Mouse (Mus musculus) embryonic facial prominence, embryonic 13.5 days (tissue): ENCODE measurements around the gene Olfr94. TPM values are rescaled to one million over a fixed set of nuclear protein-coding genes. Genes with fewer than 3 reads are reported as not detected.

Experiments used
- ATAC-seq: fragments of 200-750 bp; cut with Nextera tagmentation; 2 replicates; pipeline ENCODE4 v1.8.0; 2017; ENCODE audit warnings: low read depth; ENCODE audit not compliant: insufficient number of reproducible peaks, insufficient read depth, low FRiP score, low TSS enrichment
- H3K27ac ChIP-seq: fragments of 300-500 bp; sonication (generic); 2 replicates; pipeline ENCODE4 v1.5.1; 2015; ENCODE audit warnings: moderate library complexity, mild to moderate bottlenecking, inconsistent platforms
- H3K27me3 ChIP-seq: fragments of 300-500 bp; sonication (generic); 2 replicates; pipeline ENCODE4 v1.6.1; 2015; ENCODE audit warnings: mild to moderate bottlenecking, inconsistent platforms
- H3K36me3 ChIP-seq: fragments of 300-500 bp; sonication (generic); 2 replicates; pipeline ENCODE4 v1.6.1; 2015; ENCODE audit warnings: mild to moderate bottlenecking, inconsistent platforms
- H3K4me1 ChIP-seq: fragments of 300-500 bp; sonication (generic); 2 replicates; pipeline ENCODE4 v1.6.1; 2015; ENCODE audit warnings: inconsistent platforms
- H3K4me2 ChIP-seq: fragments of 300-500 bp; sonication (generic); 2 replicates; pipeline ENCODE4 v1.6.1; 2015; ENCODE audit warnings: moderate library complexity, mild to moderate bottlenecking, inconsistent platforms
- H3K4me3 ChIP-seq: fragments of 300-500 bp; sonication (generic); 2 replicates; pipeline ENCODE4 v1.5.1; 2015; ENCODE audit warnings: mild to moderate bottlenecking, inconsistent platforms
- H3K9ac ChIP-seq: fragments of 300-500 bp; sonication (generic); 2 replicates; pipeline ENCODE4 v1.6.1; 2015; ENCODE audit warnings: mild to moderate bottlenecking, inconsistent platforms
- H3K9me3 ChIP-seq: fragments of 300-500 bp; sonication (generic); 2 replicates; pipeline ENCODE4 v1.6.1; 2016; ENCODE audit warnings: inconsistent platforms
- WGBS: fragments of 180-500 bp; shearing (Covaris S2); methylation state at CpG from one replicate; pipeline ENCODE4 v1.1.7; 2015; ENCODE audit warnings: mixed read lengths; 5-methylcytosine and 5-hydroxymethylcytosine counted together
- polyA plus RNA-seq: library from polyadenylated mRNA; unstranded; fragments of >200 nt; fragmentation: Nextera tagmentation; extraction: Ambion mirVana; gene quantifications from 2 replicates; pipeline ENCODE4 v1.2.1, GENCODE M21; 2015

The Olfr94 gene
- polyA plus RNA-seq, 1 experiment from 2014 or later: not detected

GRCm38 (mm10) chr17:37203206-37203916, 2.6 kb upstream of the Olfr94 start:
- Histone ChIP-seq H3K4me2 (no peak overlapping the region), H3K27ac (no peak overlapping the region), H3K4me1 (no peaks in the 10 kb centered on the region), H3K9ac (no peak overlapping the region), H3K9me3 (no peaks in the 10 kb centered on the region), H3K36me3 (no peaks in the 10 kb centered on the region), H3K4me3 (no peak overlapping the region), H3K27me3 (peaks cover 19% of the 10 kb centered on the region)
- ATAC-seq: no peak
- 0% methylated on average over 4 of the region's 4 CpGs for WGBS

DNA sequence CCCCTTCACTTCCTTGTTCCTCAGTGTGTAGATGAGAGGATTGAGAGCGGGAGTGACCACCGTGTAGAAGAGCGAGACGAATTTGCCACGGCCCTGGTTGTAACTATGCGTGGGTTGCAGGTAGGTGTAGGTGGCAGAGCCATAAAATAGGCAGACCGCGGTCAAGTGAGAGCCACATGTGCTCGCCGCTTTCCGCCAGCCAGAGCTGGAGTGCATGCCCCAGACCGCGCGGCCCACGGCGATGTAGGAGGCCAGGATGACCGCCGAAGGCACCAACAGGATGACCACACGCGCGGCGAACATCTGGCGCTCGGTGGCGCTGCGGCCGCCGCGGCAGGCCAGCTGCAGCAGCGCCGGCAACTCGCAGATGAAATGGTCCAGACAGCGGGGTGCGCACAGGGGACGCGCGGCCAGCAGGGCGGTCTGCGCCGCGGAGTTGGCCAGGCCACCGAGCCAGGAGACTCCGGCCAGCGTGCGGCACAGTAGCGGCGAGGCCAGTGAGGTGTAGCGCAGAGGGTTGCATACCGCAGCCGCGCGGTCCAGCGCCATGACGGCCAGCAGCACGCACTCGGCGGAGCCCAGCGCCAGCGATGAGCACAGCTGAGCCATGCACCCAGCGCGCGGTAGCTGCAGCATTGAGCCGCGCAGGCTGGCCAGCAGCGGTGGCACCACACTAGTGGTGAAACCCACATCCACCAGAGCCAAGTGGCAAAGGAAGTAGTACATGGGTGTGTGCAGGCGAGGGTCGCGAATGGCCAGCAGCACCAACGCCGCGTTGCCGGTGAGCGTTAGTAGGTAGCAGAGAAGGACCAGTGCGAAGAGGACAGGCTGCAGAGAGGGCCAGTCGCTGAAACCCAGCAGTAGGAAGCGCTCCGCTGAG, 3.7 kb downstream of the Olfr94 start:
- Histone ChIP-seq H3K4me1 (peaks cover 9% of the 10 kb centered on the region; the same call in 1 of the 2 replicates), H3K4me3 (peak overlapping the region; percentile 57), H3K27ac (no peak overlapping the region), H3K9me3 (no peaks in the 10 kb centered on the region), H3K27me3 (peaks cover 50% of the 10 kb centered on the region), H3K36me3 (no peaks in the 10 kb centered on the region), H3K4me2 (peak overlapping the region; percentile 97), H3K9ac (peak overlapping the region; percentile 62)
- under 1% methylated on average over 73 of the region's 77 CpGs for WGBS
- ATAC-seq: peak; percentile 67; the same call in 1 of the 2 replicates

DNA sequence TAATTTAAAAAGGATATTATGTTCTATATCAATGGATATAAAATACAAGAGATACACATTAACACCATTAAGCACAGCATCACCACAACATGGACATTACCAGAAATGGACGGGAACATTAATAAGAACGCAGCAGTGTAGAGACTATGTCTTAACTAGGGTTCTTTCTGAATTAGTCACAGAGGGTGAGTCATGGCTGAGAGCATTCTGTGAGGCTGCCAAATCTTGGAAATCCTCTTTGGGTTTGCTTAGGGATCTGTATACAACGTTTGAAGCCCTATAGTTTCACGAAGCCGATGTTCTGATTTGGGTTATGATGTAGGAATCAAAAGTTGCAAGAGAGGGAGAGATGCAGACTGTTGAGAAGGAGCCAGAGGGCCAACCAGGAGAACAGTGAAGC, 6.0 kb downstream of the Olfr94 start:
- Histone ChIP-seq H3K9me3 (no peaks in the 10 kb centered on the region), H3K4me3 (no peak overlapping the region), H3K36me3 (no peaks in the 10 kb centered on the region), H3K9ac (no peak overlapping the region), H3K27ac (no peak overlapping the region), H3K4me1 (peaks cover 9% of the 10 kb centered on the region; the same call in 1 of the 2 replicates), H3K4me2 (no peak overlapping the region), H3K27me3 (peaks cover 42% of the 10 kb centered on the region)
- no peak for ATAC-seq
- WGBS: 82% methylated on average over 5 of the region's 5 CpGs

GRCm38 (mm10) chr17:37193656-37194055, 7.1 kb downstream of the Olfr94 start, which contains the start of gene Ubd:
Ubd (plus strand) TSS chr17:37193892.
- Histone ChIP-seq H3K36me3 (no peaks in the 10 kb centered on the region), H3K4me1 (peaks cover 9% of the 10 kb centered on the region; the same call in 1 of the 2 replicates), H3K27ac (no peak within 1 kb of the TSS), H3K4me2 (no peak within 1 kb of the TSS), H3K9me3 (no peaks in the 10 kb centered on the region), H3K4me3 (no peak within 1 kb of the TSS), H3K9ac (no peak within 1 kb of the TSS), H3K27me3 (peaks cover 40% of the 10 kb centered on the region)
- 88% methylated on average over 2 of the region's 2 CpGs for WGBS
- no peak for ATAC-seq

GRCm38 (mm10) chr17:37193032-37193431, 7.8 kb downstream of the Olfr94 start:
- Histone ChIP-seq H3K4me3 (no peak overlapping the region), H3K27ac (no peak overlapping the region), H3K9ac (no peak overlapping the region), H3K4me1 (peaks cover 9% of the 10 kb centered on the region; the same call in 1 of the 2 replicates), H3K27me3 (peaks cover 34% of the 10 kb centered on the region), H3K9me3 (no peaks in the 10 kb centered on the region), H3K36me3 (no peaks in the 10 kb centered on the region), H3K4me2 (no peak overlapping the region)
- no peak for ATAC-seq

GRCm38 (mm10) chr17:37190711-37191110, 10.1 kb downstream of the Olfr94 start:
- no peak for ATAC-seq
- Histone ChIP-seq H3K9me3 (no peaks in the 10 kb centered on the region), H3K9ac (no peak overlapping the region), H3K4me3 (no peak overlapping the region), H3K4me2 (no peak overlapping the region), H3K27me3 (peaks cover 10% of the 10 kb centered on the region), H3K36me3 (no peaks in the 10 kb centered on the region), H3K27ac (no peak overlapping the region), H3K4me1 (no peaks in the 10 kb centered on the region)
- WGBS: 35% methylated on average over 2 of the region's 2 CpGs

DNA sequence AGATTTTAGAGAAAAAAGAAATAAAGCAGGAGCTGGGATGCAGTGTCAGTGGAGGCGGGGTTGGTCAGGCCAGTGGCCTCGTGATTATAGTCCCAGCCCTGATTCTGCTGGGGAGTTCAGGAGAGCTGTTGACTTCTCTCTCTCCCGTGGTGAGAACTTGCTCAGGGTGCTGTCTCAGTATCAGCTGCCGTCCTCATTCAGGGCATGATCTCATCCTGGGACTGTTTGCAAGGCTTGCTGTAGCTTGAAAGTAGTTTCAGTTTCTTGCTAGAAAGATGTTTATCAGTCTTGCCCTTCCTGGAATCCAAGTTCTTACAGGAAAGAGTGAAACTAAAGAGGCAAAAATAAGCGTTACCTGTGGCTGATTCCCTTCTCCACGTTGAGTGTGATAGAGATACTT, 15.3 kb downstream of the Olfr94 start:
- no peak overlapping the region for H3K27ac ChIP-seq
- no peak for ATAC-seq
- 41% methylated on average over 6 of the region's 6 CpGs for WGBS

GRCm38 (mm10) chr17:37161394-37161793, 39.4 kb downstream of the Olfr94 start, which contains the start of gene Olfr93:
Olfr93 (minus strand) TSS chr17:37161494.
- H3K27me3 ChIP-seq: no peaks in the 10 kb centered on the region
- ATAC-seq: no peak
- no peak within 1 kb of the TSS for H3K9ac ChIP-seq
- no peak within 1 kb of the TSS for H3K27ac ChIP-seq
- no peaks in the 10 kb centered on the region for H3K4me1 ChIP-seq
- H3K36me3 ChIP-seq: no peaks in the 10 kb centered on the region
- no peaks in the 10 kb centered on the region for H3K9me3 ChIP-seq
- H3K4me2 ChIP-seq: no peak within 1 kb of the TSS
- H3K4me3 ChIP-seq: no peak within 1 kb of the TSS

More for the DNA sequence above, 15.3 kb downstream of the Olfr94 start:
- no peaks in the 10 kb centered on the region for H3K36me3 ChIP-seq
- H3K27me3 ChIP-seq: no peaks in the 10 kb centered on the region; the same call in 1 of the 2 replicates
- no peak overlapping the region for H3K4me3 ChIP-seq
- H3K9ac ChIP-seq: no peak overlapping the region
- no peaks in the 10 kb centered on the region for H3K9me3 ChIP-seq
- H3K4me1 ChIP-seq: no peaks in the 10 kb centered on the region
- no peak overlapping the region for H3K4me2 ChIP-seq

Other genes with a start within 250 kb of the Olfr94 start
- gene Ppp1r11, start 249.3 kb downstream of the Olfr94 start, polyA plus RNA-seq: 118 and 130 TPM in 2 replicates
- gene Znrd1, start 242.4 kb downstream of the Olfr94 start, polyA plus RNA-seq: 106 and 115 TPM in 2 replicates
- 4.9 and 6.4 TPM in 2 replicates for gene Znrd1as, start 242.4 kb downstream of the Olfr94 start, polyA plus RNA-seq
- not detected in 2 replicates for gene 2410137M14Rik, start 219.8 kb downstream of the Olfr94 start, polyA plus RNA-seq
- 1.4 TPM in 2 replicates for gene H2-M5, start 211.5 kb downstream of the Olfr94 start, polyA plus RNA-seq
- 112 and 113 TPM in 2 replicates for gene Zfp57, start 199.8 kb downstream of the Olfr94 start, polyA plus RNA-seq
- gene Mog, start 177.6 kb downstream of the Olfr94 start, polyA plus RNA-seq: 0.30 and 0.31 TPM in 2 replicates
- 15.8 and 16.1 TPM in 2 replicates for gene Gabbr1, start 155.0 kb downstream of the Olfr94 start, polyA plus RNA-seq
- gene Olfr90, start 112.5 kb downstream of the Olfr94 start, polyA plus RNA-seq: 0.10 TPM in 1 of 2 replicates, not detected in the other
- gene Olfr91, start 102.7 kb downstream of the Olfr94 start, polyA plus RNA-seq: not detected in 2 replicates
- not detected in 2 replicates for gene Olfr92, start 80.9 kb downstream of the Olfr94 start, polyA plus RNA-seq
- gene Olfr93, start 39.5 kb downstream of the Olfr94 start, polyA plus RNA-seq: not detected in 2 replicates
- not detected in 2 replicates for gene Ubd, start 7.1 kb downstream of the Olfr94 start, polyA plus RNA-seq
- not detected in 2 replicates for gene Olfr95, start 12.1 kb upstream of the Olfr94 start, polyA plus RNA-seq
- not detected in 2 replicates for gene Olfr96, start 19.2 kb upstream of the Olfr94 start, polyA plus RNA-seq
- gene Olfr97, start 36.3 kb upstream of the Olfr94 start, polyA plus RNA-seq: not detected in 2 replicates
- gene Olfr98, start 62.8 kb upstream of the Olfr94 start, polyA plus RNA-seq: not detected in 2 replicates
- 0.94 and 1.4 TPM in 2 replicates for gene H2-M3, start 69.2 kb upstream of the Olfr94 start, polyA plus RNA-seq
- not detected in 2 replicates for gene Olfr99, start 82.5 kb upstream of the Olfr94 start, polyA plus RNA-seq
- gene Olfr101, start 103.3 kb upstream of the Olfr94 start, polyA plus RNA-seq: not detected in 2 replicates
- not detected in 2 replicates for gene Olfr102, start 116.1 kb upstream of the Olfr94 start, polyA plus RNA-seq
- not detected in 2 replicates for gene Olfr103, start 138.7 kb upstream of the Olfr94 start, polyA plus RNA-seq
- not detected in 2 replicates for gene Olfr104-ps, start 158.6 kb upstream of the Olfr94 start, polyA plus RNA-seq
- not detected in 2 replicates for gene Olfr105-ps, start 178.0 kb upstream of the Olfr94 start, polyA plus RNA-seq
- not detected in 2 replicates for gene Olfr106-ps, start 189.4 kb upstream of the Olfr94 start, polyA plus RNA-seq
- not detected in 2 replicates for gene Olfr107, start 198.2 kb upstream of the Olfr94 start, polyA plus RNA-seq
- not detected in 2 replicates for gene Olfr108, start 244.5 kb upstream of the Olfr94 start, polyA plus RNA-seq